Mouse (Mus musculus): Measurements from ENCODE around the gene Brca2.

DNA sequence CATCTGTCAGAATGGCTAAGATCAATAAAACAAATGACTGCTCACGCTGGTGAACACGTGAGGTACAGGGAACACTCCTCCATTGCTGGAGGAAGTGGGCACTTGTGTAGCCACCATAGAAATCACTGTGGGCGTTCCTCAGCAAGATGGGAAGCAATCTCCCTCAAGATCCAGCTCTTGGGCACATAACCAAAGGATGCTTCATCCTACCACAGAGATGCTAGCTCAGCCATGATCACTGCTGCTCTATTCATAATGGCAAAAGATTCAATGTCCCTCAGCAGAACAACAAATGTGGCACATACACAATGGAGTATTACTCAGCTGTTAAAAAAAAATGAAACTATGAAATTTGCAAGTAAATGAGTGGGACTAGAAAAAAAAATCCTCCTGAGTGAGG, 94.3 kb downstream of the Brca2 start:
- TF ChIP-seq CTCF (IDR thresholded peaks at IDR 0.05; ENCODE audit: low read depth) (no peak), EP300 (IDR thresholded peaks at IDR 0.05; ENCODE audit: low read depth) (no peak)

Data from heart, postnatal 0 days (tissue).